Mouse (Mus musculus) erythroblast, adult 5-6 weeks (primary cell): ENCODE data around the gene Eme1. TPM values are rescaled to one million over a fixed set of nuclear protein-coding genes. Genes with fewer than 3 reads are reported as not detected.
"Not testable (repeated sequence)": the region's sequence is repeated elsewhere in the genome, so short reads cannot be mapped to it uniquely, and the experiment has no call there.

Experiments
- ATAC-seq: replicated peaks from 2 replicates; pipeline ENCODE4 v1.8.0; 2016; ENCODE audit warnings: moderate number of reproducible peaks, mild to moderate bottlenecking, moderate TSS enrichment, inconsistent platforms; ENCODE audit not compliant: poor library complexity, low FRiP score, severe bottlenecking
- total RNA-seq, 2 experiments: library from RNA; stranded (forward) in 1 of 2; stranded (reverse) in 1 of 2; fragments of 150-400 nt in 1 of 2; fragments of 200-764, 138-1000 nt in 1 of 2; gene quantifications; 2 replicates each; pipeline versions ENCODE4 v1.2.3 to v1.2.4; 2015 to 2017; ENCODE audit warnings: low replicate concordance in 2 of 2

Eme1 gene
- total RNA-seq, 2 experiments from 2014 or later: 4.8 to 10.1 TPM

DNA sequence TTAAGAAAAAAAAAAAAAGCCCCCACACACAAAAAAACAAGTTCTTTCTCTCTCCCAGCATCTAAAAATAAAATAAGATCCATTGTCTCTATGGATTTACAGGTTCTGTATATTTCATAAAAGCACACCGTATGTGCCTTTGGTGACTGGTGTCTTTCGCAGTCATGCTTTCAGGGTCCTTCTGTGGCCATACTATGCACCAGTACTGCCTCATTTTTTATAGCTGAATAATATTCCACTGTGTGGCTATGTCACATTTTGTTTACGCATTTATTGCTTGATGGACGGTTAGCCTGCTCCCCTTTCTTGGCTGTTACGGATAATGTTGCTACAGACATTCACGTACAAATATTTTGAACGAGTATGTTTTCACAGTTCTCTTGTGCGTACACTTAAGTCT, 791 bp downstream of the Eme1 start:
- peak; percentile 4; the same call in 1 of the 2 replicates for ATAC-seq

GRCm38 (mm10) chr11:94651241-94651640, 2.5 kb downstream of the Eme1 start:
- not testable (repeated sequence) for ATAC-seq

DNA sequence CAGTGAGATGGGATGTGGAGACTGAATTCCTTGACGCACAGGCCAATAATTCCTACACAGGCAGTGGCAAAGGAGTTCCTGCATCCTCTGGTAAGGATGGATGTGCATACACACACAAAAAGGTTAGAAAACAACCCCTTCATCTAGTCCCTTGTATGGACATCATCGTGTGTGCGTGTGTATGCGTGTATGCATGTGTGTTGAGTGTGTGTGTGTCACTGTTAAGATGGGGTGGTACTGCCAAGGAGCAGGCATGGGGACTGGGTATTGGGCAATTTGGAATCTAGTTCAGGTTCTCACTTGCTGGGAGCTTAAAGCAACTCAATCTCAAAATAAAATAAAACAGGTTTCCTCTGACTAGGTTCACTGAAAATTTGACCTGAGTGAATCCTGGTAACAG, 7.3 kb downstream of the Eme1 start:
- no peak for ATAC-seq

DNA sequence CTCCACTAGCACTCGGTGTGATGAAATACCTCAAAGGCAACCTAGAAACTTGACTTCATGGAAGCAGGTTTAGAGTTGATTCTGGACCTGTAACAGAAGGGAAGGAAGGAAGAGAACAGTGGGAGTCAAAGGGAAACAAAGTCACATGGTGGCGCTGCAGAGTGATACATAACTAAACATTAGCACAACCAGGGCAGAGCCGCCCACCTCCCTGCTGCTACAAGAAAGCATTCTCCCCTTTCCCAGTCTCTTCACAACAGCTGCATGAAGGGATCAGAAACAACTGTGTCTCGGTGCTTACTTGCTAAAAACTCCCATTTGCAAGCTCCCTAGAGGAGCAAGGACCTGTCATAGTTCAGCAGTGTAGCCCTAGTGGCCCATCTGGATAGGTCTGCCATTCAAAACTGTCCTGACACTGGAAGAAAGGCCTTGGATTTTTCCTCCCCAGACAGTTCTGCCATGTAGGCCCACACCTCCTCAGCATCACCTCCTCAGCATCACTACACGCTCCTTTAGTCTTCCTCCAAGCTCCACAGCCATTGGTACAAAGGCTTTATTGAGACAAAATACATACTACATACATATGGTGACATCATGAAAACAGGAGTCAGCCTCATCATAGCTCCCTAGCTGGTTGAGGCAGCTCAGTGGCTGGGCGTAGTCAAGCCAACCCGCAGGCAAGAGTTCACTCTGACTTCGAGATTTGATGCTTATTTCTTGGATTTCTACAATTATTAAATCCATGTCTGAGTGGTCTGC, 9.1 kb downstream of the Eme1 start:
- ATAC-seq: no peak

GRCm38 (mm10) chr11:94634431-94634830, 19.3 kb downstream of the Eme1 start:
- ATAC-seq: no peak

- no peak for ATAC-seq
Observed at GRCm38 (mm10) chr11:94632988-94633387, 20.8 kb downstream of the Eme1 start.

GRCm38 (mm10) chr11:94631969-94632368, 21.8 kb downstream of the Eme1 start:
- no peak for ATAC-seq

GRCm38 (mm10) chr11:94630199-94631011, 23.4 kb downstream of the Eme1 start:
- peak; percentile 72 for ATAC-seq

DNA sequence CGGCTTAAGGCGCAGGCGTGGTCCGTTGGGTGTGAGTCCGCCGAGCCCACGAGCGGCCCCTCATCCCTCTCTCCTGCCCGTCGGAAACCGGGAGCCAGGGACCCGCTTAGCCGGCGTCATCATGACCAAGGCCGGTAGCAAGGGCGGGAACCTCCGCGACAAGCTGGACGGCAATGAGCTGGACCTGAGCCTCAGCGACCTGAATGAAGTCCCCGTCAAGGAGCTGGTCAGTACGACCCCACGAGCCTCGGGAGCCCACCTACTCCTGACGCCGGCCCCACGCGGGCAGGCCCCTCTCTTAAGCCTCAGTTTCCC, 23.9 kb downstream of the Eme1 start:
- no peak; the same call in 1 of the 2 replicates for ATAC-seq

GRCm38 (mm10) chr11:94629199-94629883, 24.4 kb downstream of the Eme1 start, which contains the start of gene Lrrc59:
TSS of gene Lrrc59 (plus strand) at chr11:94629767.
- peak; percentile 97 for ATAC-seq

GRCm38 (mm10) chr11:94622162-94622561, 31.6 kb downstream of the Eme1 start:
- no peak for ATAC-seq

DNA sequence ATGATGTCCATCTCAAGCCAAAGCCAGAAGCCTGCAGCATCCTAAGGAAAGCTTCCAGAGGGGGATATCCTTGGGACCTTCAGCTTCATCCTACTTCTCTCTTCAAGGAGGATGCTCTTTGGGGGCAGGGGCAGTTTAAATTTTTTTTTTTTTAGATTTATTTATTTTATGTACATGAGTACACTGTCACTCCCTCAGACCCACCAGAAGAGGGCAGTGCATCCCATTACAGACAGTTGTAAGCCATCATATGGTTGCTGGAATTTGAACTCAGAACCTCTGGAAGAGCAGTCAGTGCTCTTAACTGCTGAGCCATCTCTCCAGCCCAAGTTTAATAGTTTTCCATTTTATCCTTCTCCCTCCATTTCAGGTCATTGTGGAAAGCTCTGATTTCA, 32.3 kb downstream of the Eme1 start:
- no peak for ATAC-seq

GRCm38 (mm10) chr11:94620766-94621457, 32.9 kb downstream of the Eme1 start:
- no peak for ATAC-seq

GRCm38 (mm10) chr11:94617646-94618045, 36.1 kb downstream of the Eme1 start:
- ATAC-seq: no peak

- no peak for ATAC-seq
Observed at GRCm38 (mm10) chr11:94615494-94615893, 38.3 kb downstream of the Eme1 start.

GRCm38 (mm10) chr11:94614603-94615002, 39.2 kb downstream of the Eme1 start:
- ATAC-seq: no peak

DNA sequence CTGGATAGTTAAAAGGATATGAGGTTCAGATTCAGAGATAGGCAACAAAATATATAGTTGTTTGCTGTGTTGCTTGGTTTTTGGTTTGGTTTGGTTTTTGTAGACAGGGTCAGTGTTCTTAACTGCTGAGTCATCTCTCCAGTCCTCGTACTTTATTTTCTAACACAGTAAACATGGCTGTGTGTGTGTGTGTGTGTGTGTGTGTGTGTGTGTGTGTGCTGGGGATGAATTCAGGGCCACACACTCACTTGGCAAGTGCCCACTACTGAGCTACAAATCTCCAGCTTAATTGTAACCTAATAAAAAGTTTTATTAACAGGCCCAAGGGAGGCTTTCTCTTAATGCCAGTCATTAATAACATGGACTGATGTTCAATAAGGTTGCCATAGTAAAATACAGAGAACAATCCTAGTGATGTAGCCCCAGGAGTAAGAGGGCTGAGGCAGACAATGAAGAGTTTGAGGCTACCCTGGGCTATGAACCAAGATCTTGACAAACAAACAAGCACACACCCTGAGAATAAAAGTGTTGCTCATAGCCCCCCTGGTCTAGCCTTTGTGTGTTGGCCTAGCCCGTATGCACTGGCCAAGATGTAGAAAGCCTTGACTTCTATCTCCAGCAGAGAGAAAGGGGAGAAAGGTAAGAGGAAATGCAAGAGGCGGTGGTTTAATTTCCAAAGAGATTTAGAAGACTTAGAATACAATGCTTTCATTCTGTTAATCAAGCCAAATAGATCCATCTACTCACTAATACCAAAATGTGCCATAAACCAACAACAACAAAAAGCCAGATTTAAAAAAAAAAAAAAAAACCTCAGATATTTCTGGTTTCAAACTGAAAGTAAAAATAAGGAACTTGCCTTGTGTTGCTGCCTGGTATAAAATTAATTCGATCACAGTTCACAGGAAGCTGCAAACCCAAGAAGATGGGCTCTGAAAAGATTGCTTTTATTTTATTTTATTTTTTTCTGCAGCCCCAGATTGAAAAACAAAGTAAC, 42.7 kb downstream of the Eme1 start:
- ATAC-seq: no peak

GRCm38 (mm10) chr11:94602356-94602955, 51.3 kb downstream of the Eme1 start:
- ATAC-seq: no peak
